Mouse (Mus musculus) lung, adult 2 months (tissue): ENCODE measurements around the gene B230219D22Rik. TPM values are rescaled to one million over a fixed set of nuclear protein-coding genes. Genes with fewer than 3 reads are reported as not detected.
"Not testable (repeated sequence)": the region's sequence is repeated elsewhere in the genome, so short reads cannot be mapped to it uniquely, and the experiment has no call there.

Experiments
- DNase-seq: peaks from one replicate; pipeline ENCODE4 v3.0.0; 2022
- H3K4me1 ChIP-seq: fragments of 200-500 bp; 2 replicates; pipeline ENCODE4 v1.6.1; 2011; ENCODE audit warnings: low read length; ENCODE audit not compliant: control insufficient read depth, insufficient read depth
- H3K4me3 ChIP-seq: fragments of 200-500 bp; replicated peaks from 2 replicates; pipeline ENCODE3; 2011; ENCODE audit warnings: low read depth, mild to moderate bottlenecking, control low read depth, low read length; ENCODE audit errors: extremely low read depth
- CTCF ChIP-seq: fragments of 200-500 bp; IDR thresholded peaks from 2 replicates; pipeline ENCODE4 v1.5.1; 2011; ENCODE audit warnings: mild to moderate bottlenecking, low read length, control low read depth; ENCODE audit not compliant: insufficient read depth
- POLR2A ChIP-seq: fragments of 200-500 bp; IDR thresholded peaks from 2 replicates; pipeline ENCODE4 v1.6.1; 2011; ENCODE audit warnings: low read depth, mild to moderate bottlenecking, control low read depth, low read length, borderline replicate concordance; ENCODE audit errors: extremely low read depth
- WGBS: fragments of 180-500 bp; shearing (Covaris S2); methylation state at CpG from one replicate; pipeline ENCODE4 v1.1.7; 2018; 5-methylcytosine and 5-hydroxymethylcytosine counted together
- polyA plus RNA-seq: library from polyadenylated mRNA; depleted of rRNA; stranded (reverse); fragments of >200 nt; gene quantifications from 2 replicates; pipeline ENCODE4 v1.2.3, GENCODE M21; 2012

The B230219D22Rik gene
- polyA plus RNA-seq, 1 experiment = 42.0 TPM

GRCm38 (mm10) chr13:55687927-55688602 lies 4.9 kb upstream of the B230219D22Rik start:
- no peak for DNase-seq
- TF ChIP-seq CTCF (no peak), POLR2A (no peak)
- no peaks in the 10 kb centered on the region for H3K4me1 ChIP-seq
- 38% methylated on average over 4 of the region's 4 CpGs for WGBS
- H3K4me3 ChIP-seq = no peak overlapping the region

DNA sequence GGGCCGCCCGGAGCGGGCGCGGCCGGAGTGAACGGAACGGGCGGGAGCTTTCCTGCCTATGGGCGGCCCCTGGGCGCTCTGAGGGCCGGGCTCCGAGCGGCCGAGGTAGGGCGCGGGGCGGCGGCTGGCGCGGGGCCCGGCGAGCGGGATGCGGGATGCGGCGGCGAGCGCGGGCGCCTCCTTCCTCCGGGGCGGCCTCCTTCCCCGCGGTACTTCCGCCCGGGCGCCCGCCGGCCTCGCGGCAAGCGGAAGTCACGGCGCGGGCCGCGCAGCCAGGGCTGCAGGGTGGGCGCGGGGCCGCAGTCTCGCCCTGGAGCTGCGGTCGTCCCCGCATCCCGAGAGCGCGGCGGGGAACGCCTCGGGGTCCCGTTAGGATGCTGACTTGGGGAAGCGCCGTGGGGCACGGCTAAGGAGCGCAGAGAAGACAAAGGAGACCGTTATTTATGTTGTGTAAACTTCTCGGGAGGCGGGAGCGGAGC lies 358 bp downstream of the B230219D22Rik start:
- no peak for DNase-seq
- Histone ChIP-seq H3K4me3 (peak overlapping the region; percentile 94), H3K4me1 (peaks cover 15% of the 10 kb centered on the region; the same call in 1 of the 2 replicates)
- WGBS = under 1% methylated on average over 70 of the region's 70 CpGs
- no peak for TF ChIP-seq CTCF
- no peak for TF ChIP-seq POLR2A

GRCm38 (mm10) chr13:55694110-55694509 lies 1.2 kb downstream of the B230219D22Rik start:
- no peak for TF ChIP-seq POLR2A
- no peak for TF ChIP-seq CTCF
- H3K4me3 ChIP-seq = peak overlapping the region; percentile 40
- WGBS = 4% methylated on average over 8 of the region's 8 CpGs

GRCm38 (mm10) chr13:55695989-55696388 lies 3.1 kb downstream of the B230219D22Rik start:
- H3K4me3 ChIP-seq, DNase-seq: not testable (repeated sequence)
- 85% methylated on average over 1 of the region's 3 CpGs for WGBS
- peaks cover 15% of the 10 kb centered on the region; the same call in 1 of the 2 replicates for H3K4me1 ChIP-seq

More at GRCm38 (mm10) chr13:55694110-55694509, 1.2 kb downstream of the B230219D22Rik start:
- peaks cover 15% of the 10 kb centered on the region; the same call in 1 of the 2 replicates for H3K4me1 ChIP-seq
- no peak for DNase-seq

DNA sequence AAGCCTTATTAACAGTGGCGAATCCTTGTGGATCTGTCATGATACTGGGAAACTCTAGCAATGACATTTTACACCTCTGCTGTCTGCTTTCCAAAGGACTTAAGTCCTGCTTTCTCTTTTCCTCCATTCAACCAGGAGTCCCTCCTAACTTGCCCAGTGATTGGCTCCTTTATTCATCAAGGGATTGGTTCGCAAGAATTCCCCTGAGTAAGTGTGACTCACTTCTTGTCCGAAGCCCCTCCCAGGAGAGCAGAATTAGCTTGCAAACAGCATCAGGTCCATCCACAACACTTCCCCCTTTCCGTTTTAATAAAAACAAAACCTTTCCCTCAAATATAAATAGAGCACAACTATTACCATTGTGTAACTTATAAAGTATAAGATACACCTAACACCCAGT lies 11.4 kb downstream of the B230219D22Rik start:
- 68% methylated on average over 4 of the region's 4 CpGs for WGBS
- no peaks in the 10 kb centered on the region for H3K4me1 ChIP-seq
- DNase-seq = no peak
- TF ChIP-seq POLR2A (no peak), CTCF (no peak)
- no peak overlapping the region for H3K4me3 ChIP-seq

DNA sequence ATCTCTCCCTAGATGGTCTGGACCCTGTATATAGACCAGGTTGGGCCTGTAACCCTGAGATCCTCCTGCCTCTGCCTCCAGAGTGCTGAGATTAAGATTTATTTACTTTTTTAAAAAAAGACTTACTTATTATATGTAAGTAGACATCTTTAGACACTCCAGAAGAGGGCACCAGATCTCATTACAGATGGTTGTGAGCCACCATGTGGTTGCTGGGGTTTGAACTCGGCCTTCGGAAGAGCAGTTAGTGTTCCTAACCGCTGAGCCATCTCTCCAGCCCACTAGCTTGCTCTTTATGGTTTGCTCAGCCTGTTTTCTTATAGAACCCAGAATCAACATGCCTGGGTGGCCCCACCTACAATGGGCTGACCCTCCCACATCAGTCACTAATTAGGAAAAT lies 19.9 kb downstream of the B230219D22Rik start:
- no peak for TF ChIP-seq POLR2A
- TF ChIP-seq CTCF = no peak

DNA sequence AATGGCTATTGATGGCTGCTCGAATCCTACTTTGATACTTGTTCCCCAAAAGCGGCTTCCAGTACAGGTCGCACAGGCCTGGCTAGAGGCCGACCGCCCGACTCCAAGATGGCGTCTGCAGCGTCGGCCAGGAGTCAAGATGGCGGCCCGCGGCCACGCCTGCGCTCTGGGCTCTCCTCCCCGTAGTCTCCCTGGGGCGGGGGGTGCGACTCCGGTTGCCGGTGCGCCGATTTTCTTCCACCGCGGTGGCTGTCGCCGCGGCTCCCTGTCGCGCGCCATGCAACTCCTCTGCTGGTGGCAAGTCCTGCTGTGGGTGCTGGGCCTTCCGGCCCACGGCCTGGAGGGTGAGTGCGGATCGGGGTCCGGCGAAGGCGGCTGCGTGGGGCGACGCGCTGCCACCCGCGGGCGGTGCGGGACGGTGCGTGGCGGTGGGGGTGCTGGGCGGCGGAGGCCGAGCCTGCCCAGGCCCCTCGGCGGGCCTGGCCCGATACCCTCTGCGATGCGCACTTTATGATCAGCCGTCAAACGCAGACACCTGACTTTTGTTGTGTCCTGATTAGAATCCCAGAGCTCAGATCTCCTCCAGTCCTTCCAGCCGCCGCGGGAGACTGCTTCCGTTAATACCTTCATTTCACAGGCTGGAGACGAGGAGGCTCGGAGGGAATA lies 21.7 kb downstream of the B230219D22Rik start, which contains the start of gene Txndc15:
Gene Txndc15 (plus strand): TSS at position 150 of the 666 bp plus-strand sequence.
- TF ChIP-seq POLR2A = peak; percentile 54
- TF ChIP-seq CTCF = no peak
- H3K4me3 ChIP-seq = peak within 1 kb of the TSS; percentile 93
- peak; percentile 94 for DNase-seq
- H3K4me1 ChIP-seq = peaks cover 3% of the 10 kb centered on the region
- WGBS = under 1% methylated on average over 63 of the region's 63 CpGs

More for the DNA sequence above, 19.9 kb downstream of the B230219D22Rik start:
- peaks cover 3% of the 10 kb centered on the region for H3K4me1 ChIP-seq
- DNase-seq = no peak
- no peak overlapping the region for H3K4me3 ChIP-seq
- WGBS = 89% methylated on average over 3 of the region's 3 CpGs

- TF ChIP-seq POLR2A = no peak
- no peak for TF ChIP-seq CTCF
- 5% methylated on average over 5 of the region's 5 CpGs for WGBS
Measured at GRCm38 (mm10) chr13:55715167-55715512, 22.2 kb downstream of the B230219D22Rik start.

GRCm38 (mm10) chr13:55715908-55716510 lies 23.1 kb downstream of the B230219D22Rik start:
- DNase-seq = no peak
- TF ChIP-seq POLR2A = no peak
- TF ChIP-seq CTCF = no peak

More at GRCm38 (mm10) chr13:55715167-55715512, 22.2 kb downstream of the B230219D22Rik start:
- Histone ChIP-seq H3K4me3 (peak overlapping the region; percentile 93), H3K4me1 (peaks cover 3% of the 10 kb centered on the region)
- no peak for DNase-seq

More at GRCm38 (mm10) chr13:55715908-55716510, 23.1 kb downstream of the B230219D22Rik start:
- no peak overlapping the region for H3K4me3 ChIP-seq
- peaks cover 3% of the 10 kb centered on the region for H3K4me1 ChIP-seq
- WGBS = 72% methylated on average over 7 of the region's 7 CpGs
